Mouse (Mus musculus) kidney, postnatal 4 days (tissue): ENCODE data around the gene Myrf.
A peak's percentile ranks its signal among the peaks of the same experiment; 100 is the strongest.

Source experiments
- DNase-seq, 2 experiments: peaks; one replicate each; pipeline ENCODE4 v3.0.0; 2021; ENCODE audit warnings: mixed read lengths in 2 of 2

Myrf gene

DNA sequence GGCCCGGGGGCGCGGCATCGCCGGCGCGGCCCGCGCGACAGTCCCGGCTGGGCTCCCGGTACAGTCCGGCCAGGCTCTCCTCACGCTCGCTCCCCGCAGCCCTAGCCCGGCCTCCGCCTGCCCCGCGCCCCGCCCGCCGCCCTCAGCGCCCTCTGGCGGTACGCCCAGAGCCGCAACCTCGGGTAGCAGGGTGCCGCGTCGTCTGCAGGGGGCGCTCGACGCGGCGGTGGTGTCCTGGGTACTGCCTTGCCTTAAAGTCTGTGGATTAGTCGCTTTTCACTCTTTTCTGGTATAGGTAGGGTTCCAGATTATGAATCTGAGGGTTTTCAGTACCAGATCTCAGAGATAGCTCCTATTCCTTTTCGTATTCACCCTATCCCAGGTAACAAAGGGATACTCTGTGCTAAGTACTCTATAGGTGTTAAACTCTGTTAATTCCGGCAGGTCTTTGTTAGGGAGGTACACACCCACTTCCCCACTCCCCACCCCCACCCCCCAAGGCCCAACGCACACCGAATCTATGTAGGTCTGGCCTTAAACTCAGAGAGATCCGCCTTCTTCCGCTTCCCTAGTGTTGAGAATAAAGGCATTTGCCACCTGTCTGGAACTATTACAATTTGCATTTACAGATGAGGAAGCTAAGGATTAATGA lies at the start of gene Myrf:
TSS of gene Myrf (minus strand) at position 95 of the 652 bp plus-strand sequence.
- peak; percentile 85 to 90 for DNase-seq

DNA sequence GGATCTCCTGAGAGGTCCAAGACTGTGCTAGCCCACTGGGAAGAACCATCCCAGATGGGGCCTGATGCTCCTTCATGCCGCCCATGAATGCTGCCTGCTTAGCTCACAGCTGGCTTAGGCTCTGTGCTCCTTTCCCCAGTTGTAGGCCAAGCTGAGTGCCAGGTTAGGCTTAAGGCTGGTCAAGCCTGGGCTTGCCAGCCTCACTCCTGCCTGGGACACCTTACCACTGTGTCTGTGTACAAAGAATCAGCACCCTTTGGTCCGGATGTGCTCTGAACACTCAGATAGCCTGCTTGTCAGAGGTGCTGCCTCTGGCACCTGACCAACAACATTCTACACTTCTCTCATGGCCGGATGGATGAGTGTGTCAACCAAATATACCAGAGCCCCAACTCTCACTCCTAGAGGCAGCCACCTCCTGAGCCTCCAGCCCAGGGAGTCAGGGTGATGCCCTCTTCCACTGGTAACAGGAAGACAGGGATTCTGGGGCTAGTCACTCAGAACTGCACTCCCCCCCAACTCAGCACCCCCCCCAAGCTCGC lies 49.1 kb upstream of the Myrf start:
- no peak for DNase-seq

DNA sequence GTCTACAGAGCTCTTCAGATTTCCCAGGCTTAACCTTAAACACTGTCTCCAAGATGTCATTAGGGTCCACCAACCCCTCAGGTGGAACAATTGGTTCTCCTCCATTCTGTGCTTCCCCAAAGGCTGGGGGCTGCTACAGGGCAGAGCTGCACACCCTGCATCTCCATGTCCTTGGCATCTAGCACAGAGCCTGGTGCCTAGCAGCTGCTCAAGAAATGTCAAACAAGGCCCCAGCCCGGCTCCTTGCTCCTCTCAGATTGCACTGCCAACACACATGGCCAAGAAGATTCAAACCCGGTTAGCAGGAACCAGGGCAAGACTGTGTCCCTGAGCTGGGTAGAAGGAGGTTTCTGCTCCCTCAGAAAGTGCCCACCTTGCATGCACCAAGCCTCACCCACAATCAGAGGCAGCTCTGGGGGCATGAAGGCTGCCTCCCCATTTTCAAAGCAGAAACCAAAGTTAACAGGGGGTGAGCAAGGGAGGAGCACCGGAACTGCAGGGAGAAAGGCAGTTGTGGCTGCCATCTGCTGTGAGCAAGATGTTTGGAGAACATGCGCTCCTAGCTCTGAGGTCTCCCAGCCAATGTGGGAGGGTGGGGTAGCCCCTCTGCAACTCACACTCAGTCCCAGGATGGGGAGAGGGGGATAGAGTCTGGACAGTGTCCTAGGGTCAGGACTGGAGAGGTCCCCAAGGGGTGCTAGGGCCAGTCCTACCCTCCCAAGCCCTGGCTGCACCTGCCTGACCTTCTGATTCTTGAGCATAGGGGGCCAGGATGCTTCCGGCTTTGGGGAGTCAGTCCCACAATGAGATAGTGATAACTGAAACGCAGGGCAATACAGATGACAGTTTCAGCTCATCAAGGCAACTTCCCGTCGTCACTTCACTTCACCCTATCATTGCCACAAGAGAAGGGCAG lies 47.8 kb upstream of the Myrf start:
- DNase-seq: no peak

DNA sequence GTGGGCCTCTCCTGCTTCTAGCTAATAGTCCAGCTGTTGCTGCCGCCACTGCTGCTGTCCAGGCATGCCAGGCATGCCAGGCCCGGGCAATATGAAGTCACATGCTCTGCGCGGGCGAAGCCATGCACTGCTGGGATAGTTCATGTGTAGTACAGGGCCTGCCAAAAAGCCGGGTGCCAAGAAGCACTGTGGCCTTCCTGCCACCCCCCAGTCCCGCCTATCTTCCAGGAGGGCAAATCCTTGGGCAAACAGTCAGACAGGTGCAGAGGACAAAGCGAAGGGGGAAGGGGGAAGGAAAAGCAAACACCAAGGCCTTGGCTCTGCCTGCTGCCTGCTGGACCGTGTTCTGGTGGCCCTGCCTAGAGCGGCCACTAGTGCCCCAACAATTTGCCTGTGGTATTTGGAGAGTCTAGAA lies 45.9 kb upstream of the Myrf start:
- DNase-seq: peak in 1 of 2 experiments; percentile 58

- DNase-seq: peak in 1 of 2 experiments; percentile 44
Observed at GRCm38 (mm10) chr19:10280771-10281540, 40.4 kb upstream of the Myrf start.

DNA sequence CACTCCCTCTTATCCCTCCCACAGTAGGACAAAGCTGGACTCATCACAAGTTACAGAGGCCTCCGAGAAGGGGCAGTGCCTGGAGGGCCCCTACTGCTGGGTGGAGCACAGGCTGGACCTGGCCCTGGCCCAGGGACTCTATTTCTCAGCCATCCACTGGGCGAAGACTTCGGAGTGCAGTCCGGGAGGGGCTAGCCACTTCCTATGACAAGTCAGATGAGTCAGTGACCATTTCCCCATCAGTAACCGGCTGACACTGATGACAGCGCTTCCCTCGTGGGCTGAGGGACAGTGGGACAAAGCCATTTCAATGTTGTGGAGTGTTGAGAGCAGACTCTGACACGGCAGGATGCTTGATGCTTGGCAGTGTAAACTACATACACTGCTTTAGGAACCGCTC lies 39.1 kb upstream of the Myrf start:
- no peak for DNase-seq

GRCm38 (mm10) chr19:10278669-10279324 lies 38.2 kb upstream of the Myrf start:
- DNase-seq: no peak

GRCm38 (mm10) chr19:10277759-10278158 lies 37.2 kb upstream of the Myrf start:
- peak; percentile 64 to 78 for DNase-seq

DNA sequence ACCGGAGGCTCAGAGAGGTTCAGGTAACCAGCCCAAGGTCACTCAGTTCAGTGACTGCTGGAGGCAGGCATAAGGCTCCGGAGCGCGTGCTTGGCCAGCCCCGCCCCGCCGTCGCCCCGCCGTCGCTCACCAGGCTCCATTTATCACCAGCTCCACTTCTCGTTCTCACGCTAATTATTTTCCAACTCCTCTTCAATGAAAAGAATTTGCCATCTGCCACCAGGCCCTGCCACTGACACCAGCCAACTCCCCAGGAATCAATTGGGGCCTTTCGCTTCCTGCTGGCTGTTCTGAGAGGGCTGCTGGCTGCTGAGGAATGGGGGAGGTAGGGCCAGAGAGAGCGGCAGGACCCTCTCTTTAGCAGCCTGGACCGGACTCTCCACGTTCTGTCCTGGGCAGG lies 36.8 kb upstream of the Myrf start:
- peak in 1 of 2 experiments; percentile 60 for DNase-seq

- no peak for DNase-seq
Observed at GRCm38 (mm10) chr19:10276483-10277144, 36.1 kb upstream of the Myrf start.

GRCm38 (mm10) chr19:10274056-10274455 lies 33.5 kb upstream of the Myrf start:
- DNase-seq: no peak

GRCm38 (mm10) chr19:10272746-10273145 lies 32.2 kb upstream of the Myrf start:
- peak; percentile 65 to 72 for DNase-seq

GRCm38 (mm10) chr19:10271592-10271991 lies 31.0 kb upstream of the Myrf start:
- no peak for DNase-seq

- no peak for DNase-seq
Observed at GRCm38 (mm10) chr19:10270356-10270755, 29.8 kb upstream of the Myrf start.

DNA sequence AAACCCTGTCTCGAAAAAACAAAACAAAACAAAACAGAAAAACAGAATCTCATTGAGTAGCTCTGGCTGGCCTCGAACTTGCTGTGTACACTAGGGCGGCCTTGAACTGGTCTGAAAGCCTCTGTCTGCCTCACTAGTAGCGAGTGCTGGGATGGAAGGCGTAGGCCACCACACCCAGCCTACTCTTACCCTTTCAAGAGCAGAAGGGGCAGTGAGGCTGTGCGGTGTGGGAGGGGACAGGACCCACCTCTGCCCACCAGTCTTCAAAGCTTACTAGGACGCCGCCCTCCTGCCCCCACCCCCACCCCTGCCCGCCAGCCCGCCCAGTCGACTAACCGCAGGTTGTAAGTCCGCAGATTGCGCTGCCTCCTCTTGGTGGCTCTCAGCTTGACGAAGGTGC lies 28.3 kb upstream of the Myrf start:
- no peak for DNase-seq

GRCm38 (mm10) chr19:10267953-10268352 lies 27.4 kb upstream of the Myrf start:
- no peak for DNase-seq

GRCm38 (mm10) chr19:10267057-10267456 lies 26.5 kb upstream of the Myrf start:
- peak; percentile 65 to 74 for DNase-seq

- peak; percentile 93 to 94 for DNase-seq
Observed at GRCm38 (mm10) chr19:10266196-10266850, 25.8 kb upstream of the Myrf start.

GRCm38 (mm10) chr19:10261369-10261768 lies 20.8 kb upstream of the Myrf start:
- DNase-seq: peak in 1 of 2 experiments; percentile 56

DNA sequence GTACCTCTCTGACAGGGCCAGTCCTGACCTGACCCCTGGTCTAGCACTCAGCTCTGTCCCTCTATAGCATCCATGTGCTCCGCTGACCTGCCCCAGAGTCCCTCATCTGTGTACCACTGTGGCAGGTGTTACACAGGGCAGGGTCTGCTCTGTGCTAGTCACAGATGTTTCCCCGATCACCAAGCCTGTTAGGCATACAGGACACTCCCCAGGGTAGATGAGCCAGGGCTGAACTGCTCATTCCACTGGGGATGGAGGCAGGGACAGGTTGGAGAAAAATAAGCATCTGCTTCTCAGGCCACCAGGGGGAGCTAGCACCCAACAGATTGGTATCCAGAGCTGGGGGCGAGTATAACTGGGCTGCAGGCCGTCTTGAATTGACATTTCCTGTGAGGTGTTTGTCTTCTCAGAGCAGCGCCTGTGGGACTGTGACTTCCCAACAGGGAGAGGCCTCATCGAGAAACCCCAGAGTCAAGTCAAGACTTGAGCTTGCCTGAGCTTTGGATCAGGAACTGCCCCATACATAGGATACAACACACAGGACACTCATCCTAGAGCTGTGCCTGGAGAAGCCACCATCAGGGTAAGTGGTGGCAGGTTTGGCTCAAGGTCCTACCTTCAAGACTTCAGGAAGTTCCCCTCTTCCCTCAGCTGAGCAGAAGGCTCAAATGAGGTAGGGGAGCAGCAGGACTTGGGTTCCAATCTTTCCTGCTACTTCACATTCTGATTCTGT lies 17.9 kb upstream of the Myrf start:
- DNase-seq: peak; percentile 91 to 92
